Mouse (Mus musculus) hindbrain, embryonic 15.5 days (tissue): ENCODE data around the gene Mink1. TPM values are rescaled to one million over a fixed set of nuclear protein-coding genes. Genes with fewer than 3 reads are reported as not detected.

Experiments used
- ATAC-seq: fragments of 200-750 bp; cut with Nextera tagmentation; 2 replicates; pipeline ENCODE4 v1.8.0; 2017; ENCODE audit warnings: low read depth, moderate number of reproducible peaks, moderate TSS enrichment; ENCODE audit not compliant: low FRiP score
- H3K27ac ChIP-seq: fragments of 300-500 bp; sonication (generic); replicated peaks from 2 replicates; pipeline ENCODE4 v1.5.1; 2015; ENCODE audit warnings: mild to moderate bottlenecking, inconsistent platforms
- H3K27me3 ChIP-seq: fragments of 300-500 bp; sonication (generic); 2 replicates; pipeline ENCODE4 v1.6.1; 2015; ENCODE audit warnings: control low read depth, inconsistent platforms
- H3K36me3 ChIP-seq: fragments of 300-500 bp; sonication (generic); 2 replicates; pipeline ENCODE4 v1.6.1; 2015; ENCODE audit warnings: control low read depth, inconsistent platforms
- H3K4me1 ChIP-seq: fragments of 300-500 bp; sonication (generic); replicated peaks from 2 replicates; pipeline ENCODE4 v1.6.1; 2015; ENCODE audit warnings: control low read depth, inconsistent platforms
- H3K4me2 ChIP-seq: fragments of 300-500 bp; sonication (generic); 2 replicates; pipeline ENCODE4 v1.6.1; 2015; ENCODE audit warnings: moderate library complexity, mild to moderate bottlenecking, inconsistent platforms
- H3K4me3 ChIP-seq: fragments of 300-500 bp; sonication (generic); 2 replicates; pipeline ENCODE4 v1.5.1; 2015; ENCODE audit warnings: mild to moderate bottlenecking, inconsistent platforms
- H3K9ac ChIP-seq: fragments of 300-500 bp; sonication (generic); 2 replicates; pipeline ENCODE4 v1.6.1; 2015; ENCODE audit warnings: inconsistent platforms
- H3K9me3 ChIP-seq: fragments of 300-500 bp; sonication (generic); 2 replicates; pipeline ENCODE4 v1.6.1; 2016; ENCODE audit warnings: control low read depth, inconsistent platforms
- WGBS: fragments of 180-500 bp; shearing (Covaris S2); methylation state at CpG from one replicate; pipeline ENCODE4 v1.1.7; 2015; 5-methylcytosine and 5-hydroxymethylcytosine counted together
- polyA plus RNA-seq: library from polyadenylated mRNA; unstranded; fragments of >200 nt; fragmentation: Nextera tagmentation; extraction: Ambion mirVana; gene quantifications from 2 replicates; pipeline ENCODE4 v1.2.1, GENCODE M21; 2015

The Mink1 gene
- polyA plus RNA-seq, 1 experiment from 2014 or later = 20.5 TPM

- Histone ChIP-seq H3K9ac (no peak overlapping the region), H3K9me3 (no peaks in the 10 kb centered on the region), H3K27me3 (no peaks in the 10 kb centered on the region), H3K36me3 (peaks cover 21% of the 10 kb centered on the region), H3K4me2 (no peak overlapping the region), H3K4me3 (no peak overlapping the region), H3K4me1 (peaks cover 16% of the 10 kb centered on the region), H3K27ac (no peak overlapping the region)
- no peak for ATAC-seq
- WGBS = 86% methylated on average over 7 of the region's 7 CpGs
Observed at GRCm38 (mm10) chr11:70641241-70641640, 78.6 kb downstream of the Mink1 start.

DNA sequence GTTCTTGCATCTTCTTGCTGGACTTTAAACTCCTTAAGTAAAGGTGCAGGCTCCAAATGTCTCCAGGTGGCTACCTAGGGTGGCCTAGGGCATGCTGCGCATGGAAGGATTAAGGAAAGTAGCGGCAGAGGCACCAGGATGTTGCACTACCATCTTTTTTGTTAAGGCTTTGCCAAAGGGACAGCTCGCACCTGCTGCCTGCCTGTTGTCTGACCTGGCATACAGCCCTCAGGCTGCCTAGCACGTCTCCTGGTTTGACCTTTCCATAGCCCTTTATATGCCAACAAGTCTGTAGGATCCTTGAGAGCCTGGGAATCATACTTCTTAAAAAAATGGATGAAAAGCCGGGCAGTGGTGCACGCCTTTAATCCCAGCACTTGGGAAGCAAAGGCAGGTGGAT is 80.4 kb downstream of the Mink1 start:
- 90% methylated on average over 6 of the region's 6 CpGs for WGBS
- no peak overlapping the region for H3K9ac ChIP-seq
- no peaks in the 10 kb centered on the region for H3K9me3 ChIP-seq
- no peaks in the 10 kb centered on the region for H3K27me3 ChIP-seq
- no peak overlapping the region for H3K27ac ChIP-seq
- H3K4me1 ChIP-seq = peaks cover 23% of the 10 kb centered on the region
- no peak overlapping the region for H3K4me2 ChIP-seq
- peaks cover 21% of the 10 kb centered on the region for H3K36me3 ChIP-seq
- ATAC-seq = no peak
- H3K4me3 ChIP-seq = no peak overlapping the region

GRCm38 (mm10) chr11:70644564-70645103 is 82.0 kb downstream of the Mink1 start:
- no peak overlapping the region for H3K9ac ChIP-seq
- H3K4me2 ChIP-seq = 0 out of 2 replicates have a peak overlapping the region, but pooled peaks have one; percentile 89
- no peaks in the 10 kb centered on the region for H3K27me3 ChIP-seq
- H3K9me3 ChIP-seq = no peaks in the 10 kb centered on the region
- H3K4me1 ChIP-seq = peaks cover 36% of the 10 kb centered on the region
- ATAC-seq = no peak
- WGBS = 95% methylated on average over 8 of the region's 8 CpGs
- H3K36me3 ChIP-seq = peaks cover 29% of the 10 kb centered on the region
- no peak overlapping the region for H3K27ac ChIP-seq
- no peak overlapping the region for H3K4me3 ChIP-seq

DNA sequence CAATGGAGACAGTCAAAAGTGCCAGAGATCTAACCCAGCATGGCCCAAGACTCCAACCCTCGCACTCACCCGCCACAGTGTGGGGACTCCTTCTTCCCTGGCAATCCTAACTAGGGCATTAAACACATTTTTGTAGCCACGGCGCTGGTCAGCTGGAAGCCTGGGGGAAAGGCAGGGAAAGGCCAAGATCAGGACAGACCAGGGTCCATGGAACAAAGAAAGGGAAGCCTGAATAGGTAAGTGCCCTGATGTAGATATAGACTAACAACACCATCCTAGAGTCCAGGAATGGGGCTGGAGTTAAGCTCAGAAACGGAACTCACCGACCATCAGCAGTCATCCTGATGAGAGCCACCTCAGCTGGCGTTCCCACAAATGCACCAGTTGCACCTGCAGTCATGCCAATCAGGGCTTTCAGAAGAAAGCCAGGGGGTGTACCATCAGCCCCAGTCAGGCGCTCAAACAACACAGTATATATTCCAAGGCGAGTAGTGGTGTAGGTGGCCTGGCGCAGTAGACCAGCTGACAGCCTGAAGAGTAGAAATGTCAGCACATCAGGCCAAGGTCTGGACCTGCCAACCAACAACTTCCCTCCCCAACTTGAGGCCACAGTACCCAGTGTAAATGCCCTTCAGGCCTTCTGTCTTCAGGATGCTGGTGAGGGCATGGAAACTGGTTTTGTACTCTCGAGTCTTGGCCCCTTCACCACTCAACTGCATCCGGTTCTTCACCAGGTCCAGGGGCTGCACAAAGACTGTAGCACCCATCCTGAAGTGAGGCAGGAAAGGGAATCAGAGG is 83.0 kb downstream of the Mink1 start:
- no peaks in the 10 kb centered on the region for H3K27me3 ChIP-seq
- 92% methylated on average over 12 of the region's 12 CpGs for WGBS
- H3K27ac ChIP-seq = peak overlapping the region; percentile 92; the same call in 1 of the 2 replicates
- peak overlapping the region; percentile 68 for H3K4me3 ChIP-seq
- H3K9ac ChIP-seq = peak overlapping the region; percentile 96
- peak overlapping the region; percentile 89 for H3K4me2 ChIP-seq
- H3K4me1 ChIP-seq = peaks cover 36% of the 10 kb centered on the region
- H3K9me3 ChIP-seq = no peaks in the 10 kb centered on the region
- ATAC-seq = no peak
- H3K36me3 ChIP-seq = peaks cover 40% of the 10 kb centered on the region

GRCm38 (mm10) chr11:70646259-70646555 is 83.5 kb downstream of the Mink1 start:
- H3K9me3 ChIP-seq = no peaks in the 10 kb centered on the region
- peak overlapping the region; percentile 92 for H3K27ac ChIP-seq
- peaks cover 45% of the 10 kb centered on the region for H3K36me3 ChIP-seq
- ATAC-seq = no peak; the same call in 1 of the 2 replicates
- peaks cover 41% of the 10 kb centered on the region for H3K4me1 ChIP-seq
- peak overlapping the region; percentile 89 for H3K4me2 ChIP-seq
- peak overlapping the region; percentile 68 for H3K4me3 ChIP-seq
- WGBS = 20% methylated on average over 3 of the region's 3 CpGs
- H3K27me3 ChIP-seq = no peaks in the 10 kb centered on the region
- H3K9ac ChIP-seq = peak overlapping the region; percentile 96

DNA sequence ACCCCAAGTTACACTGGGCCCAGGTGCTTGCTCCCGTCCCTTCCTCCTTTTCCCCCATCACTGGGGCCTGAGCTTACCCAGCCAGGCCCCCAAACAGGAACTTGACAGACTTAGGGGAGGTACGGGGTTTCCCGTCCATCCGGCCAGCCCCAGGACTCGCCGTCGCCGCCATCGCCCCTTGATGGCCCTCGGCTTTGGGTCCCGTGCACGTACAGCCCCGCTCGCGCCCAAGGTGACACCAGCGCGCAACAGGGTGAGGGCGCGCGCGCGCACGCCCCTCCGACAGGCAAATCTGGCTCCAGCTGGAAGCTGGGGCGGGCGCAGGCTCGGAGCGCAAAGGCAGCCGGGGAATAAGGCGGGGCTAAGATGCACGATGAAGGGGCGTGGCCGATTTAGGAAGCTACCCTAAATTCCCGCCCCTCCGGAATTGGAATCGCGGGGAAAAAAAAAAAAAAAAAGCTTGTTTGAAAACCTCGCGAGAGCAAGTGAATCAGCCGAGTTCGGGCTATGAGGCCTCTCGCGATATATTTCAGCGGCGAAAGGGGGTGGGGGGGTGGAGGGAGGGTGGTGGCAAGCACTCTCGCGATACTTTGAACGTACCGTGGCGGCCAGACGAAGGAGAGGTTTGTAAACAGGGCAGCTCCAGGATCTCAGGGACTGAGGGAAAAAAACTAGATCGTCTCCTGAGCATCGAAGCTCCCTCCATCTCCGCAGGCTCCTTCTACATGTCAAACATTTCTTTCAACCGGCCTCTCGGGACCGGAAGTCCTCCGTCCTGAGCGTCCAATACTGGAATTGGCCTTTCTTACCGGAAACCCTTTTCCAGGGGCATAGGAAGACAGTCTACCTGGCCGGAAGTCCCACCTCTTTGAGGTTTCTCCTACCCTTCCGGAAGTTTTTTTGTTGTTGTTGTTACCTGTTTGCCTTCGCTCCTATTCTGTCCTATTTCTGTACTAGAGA is 84.3 kb downstream of the Mink1 start, which contains the start of the genes Rnf167 and Slc25a11:
Gene Rnf167 (plus strand): TSS at position 545 of the 960 bp plus-strand sequence.
Gene Slc25a11 (minus strand): TSS at position 789 of the 960 bp plus-strand sequence.
- peaks cover 51% of the 10 kb centered on the region for H3K36me3 ChIP-seq
- under 1% methylated on average over 63 of the region's 63 CpGs for WGBS
- H3K27ac ChIP-seq = peak within 1 kb of the TSS; percentile 97
- peak; percentile 94 for ATAC-seq
- H3K4me2 ChIP-seq = peak within 1 kb of the TSS; percentile 96
- H3K4me3 ChIP-seq = peak within 1 kb of the TSS; percentile 68
- H3K27me3 ChIP-seq = no peaks in the 10 kb centered on the region
- H3K9ac ChIP-seq = peak within 1 kb of the TSS; percentile 96
- H3K9me3 ChIP-seq = no peaks in the 10 kb centered on the region
- H3K4me1 ChIP-seq = peaks cover 48% of the 10 kb centered on the region

DNA sequence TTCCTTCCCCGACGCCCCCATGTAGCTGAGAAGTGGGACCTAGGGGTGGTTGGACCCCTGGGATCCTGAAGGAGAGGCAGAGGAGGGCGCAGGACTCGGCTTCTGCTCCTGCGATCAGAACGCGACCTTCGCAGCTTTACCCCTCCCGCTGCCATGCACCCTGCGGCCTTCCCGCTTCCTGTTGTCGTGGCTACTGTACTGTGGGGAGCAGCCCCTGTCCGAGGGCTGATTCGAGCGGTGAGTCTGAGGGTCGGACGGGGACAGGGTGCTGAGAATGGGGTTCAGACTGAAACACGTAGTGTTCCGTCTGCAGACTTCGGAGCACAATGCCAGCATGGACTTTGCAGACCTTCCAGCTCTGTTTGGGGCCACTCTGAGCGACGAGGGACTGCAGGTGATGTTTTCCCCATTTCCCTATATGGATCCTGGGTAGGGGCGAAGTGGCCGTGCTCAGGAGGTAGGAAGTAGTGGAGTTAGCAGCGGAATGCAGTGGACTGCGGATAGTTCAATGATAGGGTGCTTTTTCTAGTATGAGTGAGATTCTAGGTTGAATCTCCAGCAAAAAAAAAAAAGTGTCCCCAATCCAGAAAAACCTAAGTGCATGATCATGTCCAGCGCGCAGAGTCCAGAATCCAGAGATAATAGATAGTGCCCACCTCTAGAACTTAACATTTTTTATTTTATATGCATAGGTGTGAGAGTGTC is 85.2 kb downstream of the Mink1 start:
- WGBS = 5% methylated on average over 28 of the region's 28 CpGs
- Histone ChIP-seq H3K4me3 (peak overlapping the region; percentile 68), H3K36me3 (peaks cover 51% of the 10 kb centered on the region), H3K4me1 (peaks cover 57% of the 10 kb centered on the region), H3K9me3 (no peaks in the 10 kb centered on the region), H3K27ac (peak overlapping the region; percentile 97), H3K4me2 (peak overlapping the region; percentile 96), H3K9ac (peak overlapping the region; percentile 66), H3K27me3 (no peaks in the 10 kb centered on the region)
- peak; percentile 17; the same call in 1 of the 2 replicates for ATAC-seq

DNA sequence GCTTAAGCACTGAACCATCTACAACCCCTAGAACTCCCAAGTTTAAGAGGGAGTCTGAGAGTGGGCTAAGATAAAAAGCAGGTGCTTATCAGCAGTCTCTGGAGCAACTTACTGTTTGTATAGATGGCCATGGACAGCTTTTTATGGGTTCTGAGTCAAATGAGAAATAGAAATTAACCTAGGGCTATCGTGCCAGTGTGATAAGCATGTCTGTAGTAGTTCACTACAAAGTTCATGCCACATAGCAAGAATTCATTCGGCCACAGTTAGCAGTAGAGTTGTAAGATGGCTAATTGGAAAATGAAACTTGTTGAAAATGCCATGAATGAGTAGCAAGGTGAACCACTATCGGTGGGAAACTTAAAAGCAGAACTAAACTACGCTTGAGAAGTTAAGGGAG is 85.8 kb downstream of the Mink1 start:
- Histone ChIP-seq H3K27me3 (no peaks in the 10 kb centered on the region), H3K9ac (peak overlapping the region; percentile 66; the same call in 1 of the 2 replicates), H3K4me2 (peak overlapping the region; percentile 96), H3K4me1 (peaks cover 63% of the 10 kb centered on the region), H3K36me3 (peaks cover 49% of the 10 kb centered on the region), H3K4me3 (peak overlapping the region; percentile 68), H3K27ac (no peak overlapping the region), H3K9me3 (no peaks in the 10 kb centered on the region)
- 86% methylated on average over 4 of the region's 4 CpGs for WGBS
- no peak for ATAC-seq

- peak overlapping the region; percentile 96; the same call in 1 of the 2 replicates for H3K4me2 ChIP-seq
- WGBS = 80% methylated on average over 8 of the region's 8 CpGs
- H3K9me3 ChIP-seq = no peaks in the 10 kb centered on the region
- no peak overlapping the region for H3K4me3 ChIP-seq
- H3K27ac ChIP-seq = no peak overlapping the region
- H3K4me1 ChIP-seq = peaks cover 63% of the 10 kb centered on the region
- no peak for ATAC-seq
- peaks cover 43% of the 10 kb centered on the region for H3K36me3 ChIP-seq
- no peaks in the 10 kb centered on the region for H3K27me3 ChIP-seq
- no peak overlapping the region for H3K9ac ChIP-seq
Observed at GRCm38 (mm10) chr11:70649185-70649734, 86.6 kb downstream of the Mink1 start.

DNA sequence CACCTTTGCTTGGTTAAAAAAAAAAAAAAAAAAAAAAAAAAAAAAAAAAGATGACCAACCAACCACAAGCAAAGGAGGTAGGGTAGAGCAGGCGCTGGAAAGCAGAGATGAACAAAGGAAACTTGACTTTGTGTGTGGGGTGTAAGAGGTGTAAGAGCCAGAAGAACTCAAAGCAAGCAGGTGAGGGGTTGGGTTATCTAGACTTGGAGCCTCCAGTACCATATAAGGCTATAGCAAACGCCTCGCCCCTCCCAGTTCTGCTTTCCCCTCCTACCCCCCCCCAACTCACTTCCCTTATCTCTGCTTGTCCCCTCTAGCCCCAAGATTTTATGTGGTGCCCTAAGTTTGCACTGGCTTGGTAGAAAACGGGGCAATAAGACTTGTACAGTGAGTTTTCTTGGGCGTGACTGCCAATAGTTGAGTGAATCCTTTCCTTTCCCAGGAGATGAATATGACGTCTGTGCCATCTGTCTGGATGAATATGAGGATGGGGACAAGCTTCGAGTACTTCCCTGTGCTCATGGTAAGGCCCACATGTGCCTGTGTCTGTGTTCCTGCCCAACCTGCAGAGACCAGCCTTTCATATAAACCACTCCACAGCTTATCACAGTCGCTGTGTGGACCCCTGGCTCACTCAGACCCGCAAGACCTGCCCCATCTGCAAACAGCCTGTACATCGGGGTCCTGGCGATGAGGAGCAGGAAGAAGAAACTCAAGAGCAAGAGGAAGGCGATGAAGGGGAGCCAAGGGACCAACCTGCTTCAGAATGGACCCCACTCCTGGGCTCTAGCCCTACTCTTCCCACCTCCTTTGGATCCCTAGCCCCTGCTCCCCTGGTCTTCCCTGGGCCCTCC is 87.9 kb downstream of the Mink1 start:
- ATAC-seq = no peak
- no peaks in the 10 kb centered on the region for H3K27me3 ChIP-seq
- H3K27ac ChIP-seq = no peak overlapping the region
- no peak overlapping the region for H3K9ac ChIP-seq
- 82% methylated on average over 12 of the region's 12 CpGs for WGBS
- no peak overlapping the region for H3K4me3 ChIP-seq
- peaks cover 34% of the 10 kb centered on the region for H3K36me3 ChIP-seq
- no peak overlapping the region for H3K4me2 ChIP-seq
- H3K9me3 ChIP-seq = no peaks in the 10 kb centered on the region
- peaks cover 61% of the 10 kb centered on the region for H3K4me1 ChIP-seq
